Mouse (Mus musculus): ENCODE data around the gene Leng8. TPM values are rescaled to one million over a fixed set of nuclear protein-coding genes. Genes with fewer than 3 reads are reported as not detected.

Gene Leng8
- polyA plus RNA-seq, 1 experiment = 188 TPM

GRCm38 (mm10) chr7:4139391-4139790 is 2.6 kb downstream of the Leng8 start:
- no peak for TF ChIP-seq GATA1 (IDR thresholded peaks at IDR 0.05; ENCODE audit: low read length)

DNA sequence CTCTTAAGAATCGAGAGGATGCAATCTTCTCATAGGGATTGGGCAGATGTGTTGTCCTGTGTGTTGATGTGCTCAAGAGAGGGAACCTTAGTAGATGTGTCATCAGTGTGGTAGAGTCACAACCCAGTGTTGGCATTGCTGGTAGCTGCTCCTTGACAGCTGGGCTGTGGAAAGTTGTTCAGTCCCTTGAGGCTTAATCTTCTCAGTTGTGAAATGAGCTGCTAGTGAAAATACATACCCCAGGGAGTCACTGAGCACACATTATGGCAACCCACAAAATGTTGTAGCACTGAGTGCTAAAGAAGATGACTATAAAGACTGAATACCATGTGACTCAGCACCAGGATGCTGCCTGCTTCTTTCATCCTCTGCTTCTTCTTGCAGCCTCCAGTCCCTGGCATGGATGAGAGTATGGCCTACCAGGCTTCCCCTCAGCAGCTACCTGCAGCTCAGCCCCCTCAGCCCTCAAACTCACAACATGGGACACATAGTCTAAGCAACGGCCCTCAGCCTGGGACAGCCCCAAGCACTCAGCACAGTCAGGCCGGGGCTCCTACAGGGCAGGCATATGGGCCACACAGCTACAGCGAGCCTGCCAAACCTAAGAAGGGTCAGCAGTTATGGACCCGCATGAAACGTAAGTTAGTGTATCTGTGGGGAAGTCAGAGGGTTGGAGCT is 4.9 kb downstream of the Leng8 start:
- TF ChIP-seq GATA1 (IDR thresholded peaks at IDR 0.05; ENCODE audit: low read length) = no peak

DNA sequence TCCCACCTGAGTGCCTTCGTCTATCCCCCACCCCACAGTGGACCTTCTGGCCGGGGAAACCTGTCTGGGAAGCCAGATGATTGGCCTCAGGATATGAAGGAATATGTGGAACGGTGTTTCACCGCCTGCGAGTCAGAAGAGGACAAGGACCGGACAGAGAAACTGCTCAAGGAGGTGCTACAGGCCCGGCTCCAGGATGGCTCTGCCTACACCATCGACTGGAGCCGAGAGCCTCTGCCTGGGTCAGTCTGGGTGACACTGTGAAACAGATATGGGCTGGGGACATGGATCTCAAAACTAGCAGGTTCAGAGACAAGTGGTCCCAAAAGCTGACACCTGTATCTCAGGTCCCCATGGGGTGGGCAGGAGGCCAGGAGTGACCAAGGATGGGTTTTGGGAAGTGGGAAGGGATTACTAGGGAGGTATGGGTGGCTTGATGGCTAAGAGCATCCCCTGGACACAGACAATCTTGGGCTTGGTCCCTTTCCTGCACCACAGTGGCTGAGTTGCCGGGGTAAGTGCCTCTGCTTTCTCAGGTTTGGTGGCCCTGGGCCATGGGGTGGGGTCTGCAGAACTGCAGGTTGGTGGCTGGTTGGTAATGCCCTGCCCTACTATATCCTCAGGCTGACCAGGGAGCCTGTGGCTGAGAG is 6.1 kb downstream of the Leng8 start:
- no peak for TF ChIP-seq GATA1 (IDR thresholded peaks at IDR 0.05; ENCODE audit: low read length)

- no peak for TF ChIP-seq GATA1 (IDR thresholded peaks at IDR 0.05; ENCODE audit: low read length)
These were observed 6.7 kb downstream of the Leng8 start for GRCm38 (mm10) chr7:4143506-4143905.

- TF ChIP-seq GATA1 (IDR thresholded peaks at IDR 0.05; ENCODE audit: low read length) = no peak
These were observed 7.2 kb downstream of the Leng8 start for GRCm38 (mm10) chr7:4144046-4144445.

DNA sequence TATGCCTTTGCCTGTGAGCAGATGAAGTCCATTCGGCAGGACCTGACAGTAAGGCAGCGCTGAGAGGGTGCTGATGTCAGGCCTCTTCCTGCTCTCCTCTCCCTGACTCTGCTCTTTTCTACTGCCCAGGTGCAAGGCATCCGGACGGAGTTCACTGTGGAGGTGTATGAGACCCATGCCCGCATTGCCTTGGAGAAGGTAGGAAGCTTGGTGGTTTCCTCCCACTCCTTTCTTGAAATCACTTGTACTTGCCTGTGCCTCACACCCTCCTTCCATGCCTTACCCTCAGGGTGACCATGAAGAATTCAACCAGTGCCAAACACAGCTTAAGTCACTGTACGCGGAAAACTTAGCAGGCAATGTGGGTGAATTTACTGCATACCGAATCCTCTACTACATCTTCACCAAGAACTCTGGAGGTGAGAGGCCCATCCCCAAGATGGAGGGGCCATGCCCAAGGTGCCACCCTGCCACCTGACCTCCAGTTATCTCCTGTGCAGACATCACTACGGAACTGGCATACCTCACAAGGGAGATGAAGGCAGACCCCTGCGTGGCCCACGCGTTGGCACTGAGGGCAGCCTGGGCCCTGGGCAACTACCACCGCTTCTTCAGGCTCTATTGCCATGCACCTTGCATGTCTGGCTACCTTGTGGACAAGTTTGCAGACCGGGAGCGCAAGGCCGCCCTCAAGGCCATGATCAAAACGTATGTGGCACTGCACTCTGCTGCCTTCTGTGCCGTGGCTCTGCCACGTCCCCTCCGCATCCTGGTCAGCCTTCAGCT is 8.1 kb downstream of the Leng8 start:
- no peak for TF ChIP-seq GATA1 (IDR thresholded peaks at IDR 0.05; ENCODE audit: low read length)

GRCm38 (mm10) chr7:4145552-4146190 is 8.8 kb downstream of the Leng8 start:
- no peak for TF ChIP-seq GATA1 (IDR thresholded peaks at IDR 0.05; ENCODE audit: low read length)

DNA sequence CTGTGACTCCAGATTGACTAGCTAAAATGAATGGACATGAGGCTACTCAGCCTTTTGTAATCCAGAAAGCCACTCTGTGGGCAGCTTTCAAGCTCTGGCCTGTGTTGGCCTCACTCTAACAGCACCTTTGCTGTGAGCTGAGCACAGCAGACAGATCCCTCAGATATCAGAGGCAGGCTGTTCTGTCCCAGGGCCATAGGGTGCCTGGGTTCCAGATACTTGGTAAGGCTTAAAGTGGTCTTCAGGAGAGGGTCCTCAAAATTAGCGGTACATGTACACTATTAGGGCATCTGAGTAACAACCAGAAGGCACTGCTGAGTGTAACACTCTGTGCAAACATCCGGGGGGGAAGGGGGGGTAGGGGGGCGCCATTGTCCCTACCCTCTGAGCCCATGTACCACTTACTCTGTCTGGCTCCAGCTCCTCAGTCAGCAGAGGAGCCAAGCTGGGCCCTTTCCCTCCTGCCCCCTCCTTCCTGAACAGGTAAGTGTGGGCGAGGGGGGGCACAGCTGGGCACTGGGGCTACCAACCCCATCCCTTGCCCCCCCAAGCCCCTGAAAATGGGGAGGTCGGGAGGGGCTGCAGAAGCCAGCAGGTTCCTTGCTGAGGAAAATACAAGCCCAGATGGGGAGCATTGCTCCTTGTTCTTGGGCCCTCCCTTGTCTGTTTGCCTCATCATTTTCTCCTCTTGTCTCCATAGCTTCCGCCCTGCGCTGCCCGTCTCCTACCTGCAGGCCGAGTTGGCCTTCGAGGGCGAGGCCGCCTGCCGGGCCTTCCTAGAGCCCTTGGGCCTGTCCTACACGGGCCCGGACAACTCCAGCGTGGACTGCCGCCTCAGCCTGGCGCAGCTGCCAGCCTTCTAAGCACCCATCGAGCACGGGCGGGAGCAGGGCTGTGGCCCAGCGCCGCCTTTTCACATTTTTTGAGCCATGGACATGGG is 9.7 kb downstream of the Leng8 start:
- TF ChIP-seq GATA1 (IDR thresholded peaks at IDR 0.05; ENCODE audit: low read length) = no peak

GRCm38 (mm10) chr7:4147371-4147770 is 10.5 kb downstream of the Leng8 start:
- no peak for TF ChIP-seq GATA1 (IDR thresholded peaks at IDR 0.05; ENCODE audit: low read length)

DNA sequence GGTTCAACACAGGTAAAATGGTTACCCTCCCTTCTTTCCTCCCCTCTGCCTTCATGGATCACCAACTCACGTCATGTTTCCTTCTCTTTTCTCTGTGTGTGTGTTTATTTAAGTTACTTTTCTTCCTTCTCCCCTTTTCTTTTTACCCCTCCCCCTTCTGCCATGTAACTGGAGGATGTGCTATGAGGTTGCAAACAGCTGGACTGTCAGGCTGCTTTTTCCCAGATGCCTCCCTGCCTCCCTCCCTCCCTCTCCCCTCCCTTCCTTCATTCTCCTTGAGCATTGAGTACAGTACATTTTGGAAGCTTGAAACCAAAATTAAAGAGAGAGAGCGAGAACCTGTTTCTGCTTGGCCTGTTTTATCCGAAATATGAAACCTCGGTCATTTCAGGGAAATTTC is 11.0 kb downstream of the Leng8 start:
- TF ChIP-seq GATA1 (IDR thresholded peaks at IDR 0.05; ENCODE audit: low read length) = no peak

DNA sequence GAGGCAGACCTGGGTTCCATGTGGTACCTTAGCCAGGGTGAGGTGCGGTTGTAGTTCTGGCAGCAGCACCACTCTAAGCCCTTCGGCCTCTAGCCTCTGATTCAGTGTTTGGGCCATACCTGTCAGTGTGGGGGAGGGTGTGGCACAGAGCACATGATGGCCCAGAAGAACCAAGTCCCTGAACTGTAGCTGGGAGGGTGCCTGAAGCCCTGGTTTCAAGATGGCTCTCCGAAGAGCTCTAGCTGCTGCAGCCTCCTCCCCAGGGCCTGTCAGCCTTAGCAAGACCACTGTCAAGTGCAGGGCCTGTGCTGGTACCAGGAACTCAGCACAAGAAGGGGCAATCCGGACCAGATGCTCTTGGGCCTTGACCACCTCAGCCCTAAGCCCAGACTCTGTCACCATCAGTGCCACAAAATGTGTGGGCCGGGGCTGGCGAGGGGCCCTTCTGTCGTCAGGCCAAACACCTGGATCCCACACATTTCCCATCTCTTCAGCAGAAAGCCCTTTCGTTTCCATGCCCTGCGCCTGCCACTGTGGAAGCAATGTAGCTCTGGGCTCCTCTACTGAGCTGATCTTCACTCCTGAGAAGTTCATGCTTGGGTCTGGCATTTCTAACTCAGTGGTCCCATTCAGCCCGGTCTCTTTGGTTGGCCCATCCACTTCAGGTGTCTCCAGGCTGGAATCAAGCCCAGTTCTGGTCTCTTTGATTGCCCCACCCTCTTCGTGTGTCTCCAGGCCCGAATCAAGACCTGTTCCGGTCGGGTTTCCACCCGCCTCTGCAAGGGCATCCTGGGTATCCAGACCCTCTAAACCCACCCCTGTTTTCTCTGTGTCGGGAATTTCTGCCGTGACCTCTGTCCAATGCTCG is 11.7 kb downstream of the Leng8 start:
- no peak for TF ChIP-seq GATA1 (IDR thresholded peaks at IDR 0.05; ENCODE audit: low read length)

DNA sequence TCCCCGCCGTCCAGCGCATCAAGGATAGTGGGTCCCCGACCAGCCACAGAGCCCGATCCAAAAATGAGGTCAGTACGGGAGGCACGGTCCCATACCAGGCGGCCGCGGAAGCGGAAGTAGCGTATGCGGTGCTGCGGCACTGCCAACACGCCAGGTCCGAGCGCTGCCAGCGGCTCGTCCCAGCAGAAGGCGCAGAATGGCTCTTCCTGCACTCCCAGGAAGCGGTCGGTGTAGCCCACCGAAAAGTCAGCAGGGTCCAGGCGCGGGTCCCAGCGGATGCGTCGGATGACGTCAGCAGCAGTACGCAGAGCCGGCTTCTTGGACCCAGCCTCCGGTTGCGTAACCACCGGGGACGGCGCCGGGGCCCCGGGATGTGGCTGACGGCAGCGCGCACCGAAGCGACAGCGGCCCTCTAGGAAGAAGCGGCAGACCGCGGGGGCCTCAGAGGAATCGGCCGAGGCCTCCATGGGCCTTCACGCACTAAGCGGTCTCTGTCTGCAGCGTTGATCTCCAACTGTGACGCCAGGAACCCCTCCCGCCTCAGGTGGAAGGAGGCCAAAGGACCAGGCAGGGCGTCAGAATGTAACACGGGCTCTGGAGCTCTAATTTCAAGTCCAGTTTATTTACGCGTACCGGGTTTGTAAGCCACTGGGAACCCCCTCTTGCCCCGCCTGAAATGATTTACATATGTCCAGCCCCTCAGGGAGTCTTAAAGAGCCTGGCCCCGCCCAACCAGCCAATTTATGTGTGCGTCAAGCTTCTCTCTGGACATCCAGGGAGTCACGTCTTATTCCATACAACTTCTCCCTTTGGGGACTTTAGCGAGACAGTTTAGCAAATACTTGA is 12.6 kb downstream of the Leng8 start:
- TF ChIP-seq GATA1 (IDR thresholded peaks at IDR 0.05; ENCODE audit: low read length) = no peak

- TF ChIP-seq GATA1 (IDR thresholded peaks at IDR 0.05; ENCODE audit: low read length) = no peak
These were observed 13.3 kb downstream of the Leng8 start, which contains the start of gene Leng9 for GRCm38 (mm10) chr7:4150059-4150541. TSS of gene Leng9 (minus strand) at chr7:4150374.
